Mouse (Mus musculus) B cell, adult 2 months (primary cell): ENCODE data around the gene 1700024P04Rik.
"Not testable (repeated sequence)": the region's sequence is repeated elsewhere in the genome, so short reads cannot be mapped to it uniquely, and the experiment has no call there.

Experiments
- DNase-seq, 2 experiments: peaks; one replicate each; pipeline ENCODE4 v3.0.0; 2022

The 1700024P04Rik gene

DNA sequence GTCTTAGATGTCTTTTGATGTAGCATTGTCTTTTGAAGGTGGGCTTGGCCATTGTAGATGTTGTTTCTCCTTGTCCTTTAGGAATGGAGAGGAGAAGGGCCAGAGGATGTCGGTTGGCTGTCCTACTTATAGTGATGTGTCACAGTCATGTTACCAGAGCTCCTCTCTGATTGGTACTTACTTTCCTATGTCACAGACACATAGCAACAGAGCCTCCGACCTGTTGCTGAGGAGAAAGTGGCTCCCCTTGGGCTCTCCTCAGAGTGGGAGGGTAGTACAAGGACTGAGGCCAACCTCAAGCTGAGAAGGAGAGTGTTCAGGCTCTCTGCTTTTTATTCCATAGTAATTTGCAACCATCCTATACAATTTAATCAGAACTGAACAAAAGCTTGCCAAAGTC is at the start of gene 1700024P04Rik:
Gene 1700024P04Rik (minus strand): TSS at position 101 of the 400 bp plus-strand sequence.
- DNase-seq, result no peak

DNA sequence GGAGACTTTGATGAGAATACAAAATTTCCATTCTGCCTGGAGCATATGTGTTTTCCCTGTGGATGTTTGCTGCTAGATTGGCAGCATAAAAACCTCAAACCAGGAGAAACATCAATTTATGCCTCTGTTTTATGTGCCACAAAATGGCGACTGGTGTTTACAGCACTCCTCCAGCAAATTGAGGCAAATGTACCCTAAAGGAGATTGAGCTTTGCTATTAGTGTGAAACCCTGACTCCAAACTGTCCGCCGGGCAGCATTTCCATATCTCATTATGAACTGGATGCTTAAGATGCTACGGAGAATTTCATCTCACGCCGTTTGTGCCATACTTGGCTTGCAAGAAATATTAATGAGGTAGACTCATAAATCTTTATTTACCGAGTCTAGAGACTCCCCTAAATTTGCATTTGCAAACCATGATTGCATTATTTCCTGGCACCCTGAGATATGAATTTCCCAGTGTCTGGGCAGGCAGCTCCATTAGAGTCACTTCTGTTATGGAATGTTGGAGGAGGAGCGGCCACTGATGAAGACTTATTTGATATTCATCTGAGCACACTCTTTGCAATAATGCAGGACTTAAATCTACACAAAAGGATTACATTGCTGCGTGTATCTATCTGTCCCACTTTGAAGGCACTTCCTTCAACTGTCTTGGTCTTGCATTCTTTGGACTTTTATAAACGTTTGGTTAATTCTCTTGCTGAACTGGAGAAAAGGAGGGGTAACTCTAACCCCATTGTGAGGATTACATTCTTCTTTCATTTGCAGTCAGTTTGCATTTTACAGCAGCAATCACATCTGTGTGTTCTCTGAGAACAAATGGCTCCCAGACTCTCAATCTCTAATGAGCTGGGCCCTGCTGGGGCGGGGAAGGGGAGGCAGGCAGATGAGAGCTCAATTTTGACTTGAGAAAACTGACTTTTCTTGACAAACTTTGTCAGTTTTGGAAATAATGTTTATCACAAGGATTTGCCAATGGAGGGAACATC is 47.2 kb upstream of the 1700024P04Rik start:
- DNase-seq, result no peak

- DNase-seq, result no peak
These were observed 46.3 kb upstream of the 1700024P04Rik start for GRCm38 (mm10) chr13:99030579-99031200.

DNA sequence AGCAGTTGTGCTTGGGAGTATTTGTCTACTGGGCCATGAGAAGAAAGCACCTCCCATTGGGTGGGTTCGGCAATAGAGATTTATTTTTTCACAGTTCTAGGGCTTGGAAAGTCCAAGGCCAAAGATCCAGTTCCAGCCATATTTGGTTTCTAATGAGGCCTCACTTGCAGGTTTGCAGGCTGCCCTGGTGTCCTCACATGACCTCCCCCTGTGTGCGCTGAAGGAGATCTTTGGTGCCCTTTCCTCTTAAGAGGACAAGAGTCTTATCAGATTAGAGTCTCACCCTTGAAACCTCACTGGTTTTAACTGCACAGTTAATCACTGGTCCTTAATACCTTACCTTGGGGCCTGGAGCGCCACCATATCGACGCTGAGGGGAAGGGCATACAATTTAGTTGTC is 40.9 kb upstream of the 1700024P04Rik start:
- DNase-seq, result no peak

DNA sequence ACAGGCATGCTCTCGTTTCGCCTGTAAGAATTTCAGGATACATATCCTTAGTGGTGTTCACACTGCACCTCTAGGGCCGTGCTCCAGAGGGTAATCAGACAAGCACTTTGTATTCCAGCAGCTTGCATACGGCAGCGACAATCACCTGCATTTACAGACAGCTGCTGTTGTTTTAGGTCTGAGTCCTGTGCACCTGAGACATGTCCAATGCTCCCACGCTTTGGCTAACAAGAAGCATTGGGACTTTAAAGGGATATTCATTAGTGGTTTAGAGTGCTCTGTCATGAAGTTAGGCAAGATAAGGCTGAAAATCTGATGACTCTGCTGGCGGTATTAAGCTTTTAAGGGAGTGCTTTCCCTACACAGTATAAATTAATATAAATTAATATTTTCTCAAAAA is 37.7 kb upstream of the 1700024P04Rik start:
- DNase-seq, result no peak

GRCm38 (mm10) chr13:99021181-99021580 is 36.8 kb upstream of the 1700024P04Rik start:
- DNase-seq, result no peak

GRCm38 (mm10) chr13:99019831-99020669 is 35.7 kb upstream of the 1700024P04Rik start:
- no peak for DNase-seq

- DNase-seq, result no peak
These were observed 34.3 kb upstream of the 1700024P04Rik start for GRCm38 (mm10) chr13:99018526-99019201.

- no peak for DNase-seq
These were observed 32.3 kb upstream of the 1700024P04Rik start for GRCm38 (mm10) chr13:99016696-99017095.

GRCm38 (mm10) chr13:99012891-99013290 is 28.5 kb upstream of the 1700024P04Rik start:
- no peak for DNase-seq

- no peak for DNase-seq
These were observed 23.6 kb upstream of the 1700024P04Rik start for GRCm38 (mm10) chr13:99008013-99008412.

GRCm38 (mm10) chr13:99006389-99007099 is 22.2 kb upstream of the 1700024P04Rik start:
- DNase-seq, result no peak

DNA sequence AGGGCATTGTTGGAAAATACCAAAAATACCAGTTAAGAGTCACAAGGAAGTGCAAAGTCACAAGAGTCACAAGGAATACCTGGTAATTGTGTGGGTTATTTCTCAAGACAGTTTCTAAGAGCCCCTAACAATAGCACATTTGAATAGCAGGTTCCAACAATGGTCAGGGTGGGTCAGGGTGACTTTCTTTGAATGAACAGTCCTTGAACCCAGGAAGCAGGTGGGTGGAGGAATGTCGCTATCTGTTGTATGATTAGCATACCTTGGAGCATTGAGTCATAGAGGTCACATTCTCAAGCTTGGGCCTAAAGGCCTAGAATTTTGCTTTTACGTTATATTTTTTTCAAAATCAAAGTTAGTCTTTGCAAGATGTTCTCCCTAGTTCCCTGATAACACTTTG is 17.3 kb upstream of the 1700024P04Rik start:
- not testable (repeated sequence) for DNase-seq

DNA sequence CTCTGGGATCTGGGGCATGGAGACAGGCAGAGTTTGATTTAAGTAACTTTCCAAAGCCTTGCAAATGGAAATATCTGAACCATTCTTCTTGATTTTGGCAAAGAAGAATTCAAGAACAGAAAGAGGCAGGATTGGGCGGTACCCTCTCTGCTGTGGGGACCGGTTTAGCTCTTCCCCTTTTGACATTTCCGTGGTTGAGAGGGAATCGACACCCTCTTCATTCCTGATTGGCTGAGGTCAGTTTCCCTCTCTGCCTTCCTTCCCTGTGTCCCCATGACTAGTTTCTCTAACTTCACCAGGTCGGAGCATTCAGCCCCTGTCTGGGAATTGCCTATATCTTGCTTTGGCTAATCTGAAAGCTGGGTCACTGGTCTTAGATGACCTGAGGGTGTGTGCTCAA is 12.7 kb upstream of the 1700024P04Rik start:
- no peak for DNase-seq

DNA sequence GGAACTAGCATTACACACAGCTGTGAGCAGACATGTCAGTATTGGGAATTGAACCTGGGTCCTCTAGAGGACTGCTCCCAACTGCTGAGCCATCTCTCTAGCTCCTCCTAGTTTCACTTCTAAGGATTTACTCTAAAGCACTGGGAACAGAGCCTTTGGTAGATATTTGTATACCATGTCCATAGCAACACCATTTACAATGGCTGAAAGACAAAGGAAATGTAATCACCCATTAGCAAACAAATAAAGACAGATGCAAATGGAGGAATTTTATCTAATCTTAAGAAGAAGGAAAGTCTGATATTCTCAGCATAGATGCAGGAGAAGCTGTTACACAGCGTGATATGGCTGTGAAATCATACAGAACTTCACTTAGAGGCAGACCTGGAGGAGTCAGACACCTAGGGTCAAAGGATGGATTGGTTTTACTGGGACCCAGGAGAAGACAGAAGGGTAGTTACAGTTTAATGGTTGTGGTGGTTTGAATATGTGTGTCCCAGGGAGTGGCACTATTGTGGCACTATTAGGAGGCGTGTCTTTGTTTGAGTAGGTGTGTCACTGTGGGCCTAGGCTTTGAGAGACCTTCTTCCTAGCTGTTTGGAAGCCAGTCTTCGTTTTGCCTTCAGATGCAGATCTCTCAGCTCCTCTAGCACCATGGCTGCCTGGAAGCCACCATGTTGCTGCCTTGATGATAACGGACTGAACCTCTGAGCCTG is 7.1 kb downstream of the 1700024P04Rik start:
- DNase-seq, result no peak

GRCm38 (mm10) chr13:98976022-98976421 is 8.3 kb downstream of the 1700024P04Rik start:
- DNase-seq, result not testable (repeated sequence)

- DNase-seq, result no peak
These were observed 12.3 kb downstream of the 1700024P04Rik start for GRCm38 (mm10) chr13:98972090-98972489.

- no peak for DNase-seq
These were observed 12.7 kb downstream of the 1700024P04Rik start for GRCm38 (mm10) chr13:98971641-98972040.

GRCm38 (mm10) chr13:98968517-98968916 is 15.8 kb downstream of the 1700024P04Rik start:
- DNase-seq, result no peak

GRCm38 (mm10) chr13:98967942-98968341 is 16.4 kb downstream of the 1700024P04Rik start:
- DNase-seq, result peak; percentile 12 to 18

- DNase-seq, result no peak
These were observed 17.8 kb downstream of the 1700024P04Rik start for GRCm38 (mm10) chr13:98966583-98966982.
